Mouse (Mus musculus) ES-Bruce4 (cell line): ENCODE results near the gene Tktl1.

Source experiments
- EP300 ChIP-seq: IDR thresholded peaks from 2 replicates; pipeline ENCODE4 v1.6.1; 2011; ENCODE audit warnings: low read depth, low read length; ENCODE audit not compliant: insufficient read depth
- POLR2A ChIP-seq: IDR thresholded peaks from one replicate; pipeline ENCODE4 v1.8.1; 2011; ENCODE audit warnings: low read length; ENCODE audit not compliant: insufficient read depth

DNA sequence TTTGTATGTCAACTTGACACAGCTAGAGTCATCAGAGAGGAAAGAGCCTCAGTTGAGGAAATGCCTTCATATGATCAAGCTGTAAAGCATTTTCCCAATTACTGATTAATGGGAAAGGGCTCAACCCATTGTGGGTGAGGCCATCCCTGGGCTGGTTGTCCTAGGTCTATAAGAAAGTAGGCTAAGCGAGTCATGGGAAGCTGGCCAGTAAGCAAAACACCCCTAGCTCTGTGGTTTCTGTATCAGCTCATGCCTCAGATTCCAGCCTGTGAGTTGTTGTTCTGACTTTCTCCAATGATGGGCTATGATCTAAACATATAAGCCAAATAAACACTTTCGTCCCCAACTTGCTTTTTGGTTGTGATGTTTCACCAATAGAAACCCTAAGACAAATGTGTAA lies 26.5 kb downstream of the Tktl1 start:
- TF ChIP-seq EP300: no peak
- no peak for TF ChIP-seq POLR2A
